Mouse (Mus musculus): ENCODE results near the gene Llgl2.

- no peak for TF ChIP-seq MAFK (IDR thresholded peaks at IDR 0.05; ENCODE audit: insufficient replicate concordance, low read length)
- no peak for TF ChIP-seq E2F4 (IDR thresholded peaks at IDR 0.05; ENCODE audit: insufficient replicate concordance, low read depth, low read length)
- TF ChIP-seq POLR2A (IDR thresholded peaks at IDR 0.05; ENCODE audit: low read depth, low read length) = no peak
- TF ChIP-seq JUND (conservative IDR thresholded peaks at IDR 0.05; ENCODE audit: low read depth, low read length) = no peak
- TF ChIP-seq ZC3H11A (IDR thresholded peaks at IDR 0.05; ENCODE audit: low read depth, low read length) = no peak
- TF ChIP-seq CTCF (conservative IDR thresholded peaks at IDR 0.05 in 1 of 2, IDR thresholded peaks at IDR 0.05 in 1 of 2; ENCODE audit: low read depth in 2 of 2, low read length in 2 of 2) = peak; percentile 11 to 42; a peak in 2 of 4 replicates
- TF ChIP-seq EP300 (IDR thresholded peaks at IDR 0.05; ENCODE audit: low read length) = no peak
Measured at GRCm38 (mm10) chr11:115876438-115876837, 52.6 kb downstream of the Llgl2 start.
